Mouse (Mus musculus): ENCODE measurements at regions not wholly inside any gene's neighbourhood (a gene's known extent, or its start where the extent isn't known, plus 50 kb on each side); places are given as distances from the start of the nearest gene placed in this dataset.
A peak's percentile ranks its signal among the peaks of the same experiment; 100 is the strongest.

DNA sequence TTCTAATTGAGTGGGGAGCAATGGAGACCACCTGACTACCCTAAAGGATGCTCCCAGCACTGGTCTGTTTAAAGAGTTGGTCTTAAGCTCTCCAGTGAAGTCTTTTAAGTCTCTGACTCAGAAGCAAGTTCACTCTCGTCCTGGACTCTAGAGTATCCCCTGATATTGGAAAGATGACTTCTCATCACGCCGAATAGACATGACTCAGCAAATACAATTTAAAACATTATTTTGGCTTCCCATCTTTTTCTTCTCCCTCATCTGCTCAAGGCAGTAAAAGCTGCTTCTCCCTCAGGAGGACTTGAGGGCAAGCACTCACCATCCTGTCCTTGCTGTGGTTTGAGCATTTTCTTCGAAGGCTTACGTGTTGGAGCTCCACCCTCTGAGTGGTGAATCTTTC is 92.7 kb upstream of the Max start:
- ATAC-seq (ENCODE audit: extremely low read depth, insufficient number of reproducible peaks, low FRiP score, poor library complexity, severe bottlenecking) = no peak
- no peak for DNase-seq (ENCODE audit: low spot score)
- Histone ChIP-seq H3K4me3 (ENCODE audit: low read depth, low read length) (no peak overlapping the region), H3K4me1 (ENCODE audit: insufficient read depth, low read depth, low read length) (peaks cover 96% of the 10 kb centered on the region), H3K27me3 (ENCODE audit: insufficient read depth, low read length) (no peaks in the 10 kb centered on the region), H3K36me3 (replicated peaks) (peaks cover 5% of the 10 kb centered on the region), H3K9me3 (replicated peaks) (no peaks in the 10 kb centered on the region)
- no peak for TF ChIP-seq POLR2AphosphoS5 (IDR thresholded peaks at IDR 0.05; ENCODE audit: insufficient replicate concordance, low read depth, low read length)
- TF ChIP-seq TAL1 (conservative IDR thresholded peaks at IDR 0.05; ENCODE audit: low read depth, low read length) = no peak
- TF ChIP-seq GATA2 (IDR thresholded peaks at IDR 0.05; ENCODE audit: borderline replicate concordance, low read depth, low read length) = no peak

DNA sequence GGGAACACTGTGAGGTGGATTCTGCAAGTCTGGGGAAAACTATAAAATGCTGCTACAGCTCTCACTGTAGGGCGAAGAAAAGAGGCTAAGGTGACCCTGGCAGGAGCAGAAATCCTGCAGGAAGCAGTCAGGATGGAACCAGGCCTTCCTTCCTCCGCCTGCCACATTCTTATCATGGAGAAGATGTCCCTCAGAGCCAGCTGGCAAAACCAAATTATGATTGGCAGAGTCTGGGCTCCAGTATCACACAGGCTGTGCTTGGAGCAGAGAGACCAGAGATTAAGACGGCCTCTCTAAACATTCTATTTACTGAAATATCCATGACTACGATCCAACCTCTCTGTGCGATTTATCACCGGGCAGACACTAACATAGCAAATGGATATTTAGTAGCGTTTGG is 92.2 kb upstream of the Max start:
- Histone ChIP-seq H3K27me3 (ENCODE audit: insufficient read depth, low read length) (no peaks in the 10 kb centered on the region), H3K4me3 (ENCODE audit: low read depth, low read length) (no peak overlapping the region), H3K9me3 (replicated peaks) (no peaks in the 10 kb centered on the region), H3K4me1 (ENCODE audit: insufficient read depth, low read depth, low read length) (peaks cover 96% of the 10 kb centered on the region), H3K36me3 (replicated peaks) (peaks cover 5% of the 10 kb centered on the region)
- DNase-seq (ENCODE audit: low spot score) (no peak), ATAC-seq (ENCODE audit: extremely low read depth, insufficient number of reproducible peaks, low FRiP score, poor library complexity, severe bottlenecking) (no peak)
- no peak for TF ChIP-seq POLR2AphosphoS5 (IDR thresholded peaks at IDR 0.05; ENCODE audit: insufficient replicate concordance, low read depth, low read length)

DNA sequence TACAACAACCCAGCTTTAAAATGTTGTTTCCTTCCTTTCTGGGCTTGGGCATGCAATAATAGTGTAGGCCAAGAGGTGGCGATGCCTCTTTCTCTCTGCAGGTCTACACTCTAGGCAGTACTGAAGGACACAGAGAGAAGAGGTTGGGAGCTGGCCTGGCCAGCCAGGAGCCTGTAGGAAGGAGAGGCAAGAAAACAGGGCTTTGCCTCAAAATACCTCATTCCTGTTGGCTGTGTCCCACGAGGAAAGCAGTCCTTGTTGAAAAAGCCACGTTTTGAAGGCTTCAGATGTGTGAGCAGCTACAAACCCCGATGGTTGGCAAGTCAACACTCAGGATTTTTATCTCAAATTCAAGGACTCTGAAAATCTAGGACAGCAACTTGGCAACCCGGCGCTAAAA is 90.9 kb upstream of the Max start:
- DNase-seq (ENCODE audit: low spot score) (peak; percentile 63), ATAC-seq (ENCODE audit: extremely low read depth, insufficient number of reproducible peaks, low FRiP score, poor library complexity, severe bottlenecking) (peak; percentile 59)
- Histone ChIP-seq H3K4me1 (ENCODE audit: insufficient read depth, low read depth, low read length) (peaks cover 96% of the 10 kb centered on the region), H3K9me3 (replicated peaks) (no peaks in the 10 kb centered on the region), H3K4me3 (ENCODE audit: low read depth, low read length) (no peak overlapping the region), H3K36me3 (replicated peaks) (peaks cover 8% of the 10 kb centered on the region), H3K27me3 (ENCODE audit: insufficient read depth, low read length) (no peaks in the 10 kb centered on the region; the same call in 1 of the 2 replicates)
- TF ChIP-seq POLR2AphosphoS5 (IDR thresholded peaks at IDR 0.05; ENCODE audit: insufficient replicate concordance, low read depth, low read length) (no peak), GATA2 (IDR thresholded peaks at IDR 0.05; ENCODE audit: borderline replicate concordance, low read depth, low read length) (no peak), CTCF (IDR thresholded peaks at IDR 0.05; ENCODE audit: low read depth, low read length) (peak; percentile 86), TAL1 (conservative IDR thresholded peaks at IDR 0.05; ENCODE audit: low read depth, low read length) (no peak), GATA1 (IDR thresholded peaks at IDR 0.05; ENCODE audit: borderline replicate concordance, low read length) (no peak)

DNA sequence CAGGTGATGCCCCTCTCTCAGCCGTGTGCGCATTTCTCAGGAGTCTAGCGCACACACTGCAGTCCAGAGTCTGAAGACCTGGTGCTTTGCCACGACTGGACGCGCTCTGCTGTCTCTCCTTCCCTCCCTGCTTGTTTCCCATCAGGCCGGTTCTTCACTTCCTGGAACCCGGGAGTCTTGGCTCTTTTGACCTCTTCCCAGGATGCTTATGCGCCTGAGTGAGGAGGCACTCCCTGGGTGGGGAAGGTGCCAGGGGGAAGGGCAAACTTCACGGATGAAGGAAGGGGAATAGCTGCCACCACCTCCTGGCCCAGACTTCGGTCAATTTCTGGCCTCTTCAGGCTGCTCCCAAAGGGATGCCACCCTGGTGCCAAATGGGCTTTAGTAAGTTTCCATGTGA is 86.4 kb upstream of the Max start:
- Histone ChIP-seq H3K36me3 (replicated peaks) (peaks cover 8% of the 10 kb centered on the region), H3K4me1 (ENCODE audit: insufficient read depth, low read depth, low read length) (peaks cover 59% of the 10 kb centered on the region), H3K9me3 (replicated peaks) (peaks cover 2% of the 10 kb centered on the region), H3K4me3 (ENCODE audit: low read depth, low read length) (no peak overlapping the region), H3K27me3 (ENCODE audit: insufficient read depth, low read length) (no peaks in the 10 kb centered on the region; the same call in 1 of the 2 replicates)
- DNase-seq (ENCODE audit: low spot score) = no peak
- ATAC-seq (ENCODE audit: extremely low read depth, insufficient number of reproducible peaks, low FRiP score, poor library complexity, severe bottlenecking) = no peak
- TF ChIP-seq GATA1 (IDR thresholded peaks at IDR 0.05; ENCODE audit: borderline replicate concordance, low read length) (no peak), TAL1 (conservative IDR thresholded peaks at IDR 0.05; ENCODE audit: low read depth, low read length) (no peak), CTCF (IDR thresholded peaks at IDR 0.05; ENCODE audit: low read depth, low read length) (no peak), POLR2AphosphoS5 (IDR thresholded peaks at IDR 0.05; ENCODE audit: insufficient replicate concordance, low read depth, low read length) (no peak), GATA2 (IDR thresholded peaks at IDR 0.05; ENCODE audit: borderline replicate concordance, low read depth, low read length) (no peak)

DNA sequence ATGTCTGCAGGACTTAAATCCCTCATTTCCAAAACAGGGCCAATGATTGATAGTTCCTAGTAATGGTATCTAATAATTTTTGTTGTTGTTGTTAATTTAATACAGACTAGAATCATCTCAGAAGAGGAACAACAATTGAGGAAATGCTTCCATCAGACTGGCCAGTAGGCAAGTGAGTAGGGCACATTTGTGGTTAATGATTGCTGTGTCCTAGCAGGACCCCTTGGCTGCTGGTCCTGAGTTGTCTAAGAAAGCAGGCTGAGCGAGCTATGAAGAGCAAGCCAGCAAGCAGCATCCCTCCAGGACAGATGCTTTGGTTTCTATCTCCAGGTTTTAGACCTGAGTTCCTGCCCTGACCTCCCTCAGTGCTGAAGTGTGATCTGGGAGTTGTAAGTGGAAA is 85.3 kb upstream of the Max start:
- peaks cover 2% of the 10 kb centered on the region for H3K9me3 ChIP-seq (replicated peaks)
- H3K4me1 ChIP-seq (ENCODE audit: insufficient read depth, low read depth, low read length) = peaks cover 47% of the 10 kb centered on the region
- H3K4me3 ChIP-seq (ENCODE audit: low read depth, low read length) = no peak overlapping the region
- DNase-seq (ENCODE audit: low spot score) (no peak), ATAC-seq (ENCODE audit: extremely low read depth, insufficient number of reproducible peaks, low FRiP score, poor library complexity, severe bottlenecking) (no peak)
- no peak for TF ChIP-seq CTCF (IDR thresholded peaks at IDR 0.05; ENCODE audit: low read depth, low read length)
- TF ChIP-seq POLR2AphosphoS5 (IDR thresholded peaks at IDR 0.05; ENCODE audit: insufficient replicate concordance, low read depth, low read length) = no peak
- no peak for TF ChIP-seq GATA2 (IDR thresholded peaks at IDR 0.05; ENCODE audit: borderline replicate concordance, low read depth, low read length)
- no peaks in the 10 kb centered on the region; the same call in 1 of the 2 replicates for H3K27me3 ChIP-seq (ENCODE audit: insufficient read depth, low read length)
- peaks cover 8% of the 10 kb centered on the region for H3K36me3 ChIP-seq (replicated peaks)

DNA sequence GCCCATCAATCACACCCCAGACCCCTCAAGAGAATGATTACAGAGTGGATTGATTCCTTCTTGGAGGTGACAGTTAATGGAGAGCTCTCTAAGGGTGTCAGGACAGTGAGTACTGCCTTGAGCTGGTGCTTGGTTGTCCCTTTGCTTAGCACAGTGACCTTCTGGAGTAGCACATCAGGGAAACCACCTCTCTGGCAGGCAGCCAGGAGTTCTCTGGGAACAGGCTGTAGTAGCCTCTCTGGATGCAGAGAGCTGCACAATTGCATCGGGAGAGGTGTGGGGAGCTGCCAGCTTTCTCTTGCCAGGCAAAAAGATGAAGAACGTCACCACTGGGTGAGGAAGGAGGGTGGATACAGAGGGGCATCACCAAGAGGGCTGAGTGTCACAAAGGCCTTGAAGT is 84.0 kb upstream of the Max start:
- H3K36me3 ChIP-seq (replicated peaks) = peaks cover 7% of the 10 kb centered on the region
- peaks cover 34% of the 10 kb centered on the region for H3K4me1 ChIP-seq (ENCODE audit: insufficient read depth, low read depth, low read length)
- H3K27me3 ChIP-seq (ENCODE audit: insufficient read depth, low read length) = no peaks in the 10 kb centered on the region; the same call in 1 of the 2 replicates
- TF ChIP-seq POLR2AphosphoS5 (IDR thresholded peaks at IDR 0.05; ENCODE audit: insufficient replicate concordance, low read depth, low read length) (no peak), GATA2 (IDR thresholded peaks at IDR 0.05; ENCODE audit: borderline replicate concordance, low read depth, low read length) (no peak), CTCF (IDR thresholded peaks at IDR 0.05; ENCODE audit: low read depth, low read length) (no peak), GATA1 (IDR thresholded peaks at IDR 0.05; ENCODE audit: borderline replicate concordance, low read length) (no peak), TAL1 (conservative IDR thresholded peaks at IDR 0.05; ENCODE audit: low read depth, low read length) (no peak)
- DNase-seq (ENCODE audit: low spot score) = no peak
- peaks cover 2% of the 10 kb centered on the region for H3K9me3 ChIP-seq (replicated peaks)
- no peak for ATAC-seq (ENCODE audit: extremely low read depth, insufficient number of reproducible peaks, low FRiP score, poor library complexity, severe bottlenecking)
- H3K4me3 ChIP-seq (ENCODE audit: low read depth, low read length) = no peak overlapping the region

DNA sequence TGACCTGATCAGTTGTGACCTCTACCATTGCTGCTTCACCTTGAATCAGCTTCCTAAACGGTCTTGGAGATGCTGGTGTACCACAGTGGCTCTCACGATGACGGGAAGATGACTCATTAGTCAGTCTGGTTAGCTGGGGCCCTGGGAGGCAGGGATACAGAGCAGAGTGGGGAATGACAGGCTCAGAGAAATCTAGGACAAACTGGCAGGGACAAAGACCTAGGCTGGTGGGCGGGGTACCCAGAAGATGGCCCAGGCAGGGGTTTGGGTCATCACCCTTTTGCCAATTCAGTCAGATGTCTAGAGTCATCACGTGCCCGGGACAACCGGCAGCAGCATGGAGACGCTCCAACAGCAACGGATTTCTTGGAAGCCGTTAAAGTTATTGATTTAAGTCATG is 83.4 kb upstream of the Max start:
- Histone ChIP-seq H3K27me3 (ENCODE audit: insufficient read depth, low read length) (no peaks in the 10 kb centered on the region; the same call in 1 of the 2 replicates), H3K4me1 (ENCODE audit: insufficient read depth, low read depth, low read length) (peaks cover 28% of the 10 kb centered on the region), H3K9me3 (replicated peaks) (peaks cover 2% of the 10 kb centered on the region), H3K36me3 (replicated peaks) (peaks cover 5% of the 10 kb centered on the region), H3K4me3 (ENCODE audit: low read depth, low read length) (no peak overlapping the region)
- TF ChIP-seq POLR2AphosphoS5 (IDR thresholded peaks at IDR 0.05; ENCODE audit: insufficient replicate concordance, low read depth, low read length) = no peak
- TF ChIP-seq GATA2 (IDR thresholded peaks at IDR 0.05; ENCODE audit: borderline replicate concordance, low read depth, low read length) = no peak
- no peak for TF ChIP-seq GATA1 (IDR thresholded peaks at IDR 0.05; ENCODE audit: borderline replicate concordance, low read length)
- TF ChIP-seq TAL1 (conservative IDR thresholded peaks at IDR 0.05; ENCODE audit: low read depth, low read length) = no peak
- no peak for TF ChIP-seq CTCF (IDR thresholded peaks at IDR 0.05; ENCODE audit: low read depth, low read length)
- DNase-seq (ENCODE audit: low spot score) = no peak
- ATAC-seq (ENCODE audit: extremely low read depth, insufficient number of reproducible peaks, low FRiP score, poor library complexity, severe bottlenecking) = no peak
